10 mouse cellular contexts compared by ENCODE assay signal in the genomic region with DNA sequence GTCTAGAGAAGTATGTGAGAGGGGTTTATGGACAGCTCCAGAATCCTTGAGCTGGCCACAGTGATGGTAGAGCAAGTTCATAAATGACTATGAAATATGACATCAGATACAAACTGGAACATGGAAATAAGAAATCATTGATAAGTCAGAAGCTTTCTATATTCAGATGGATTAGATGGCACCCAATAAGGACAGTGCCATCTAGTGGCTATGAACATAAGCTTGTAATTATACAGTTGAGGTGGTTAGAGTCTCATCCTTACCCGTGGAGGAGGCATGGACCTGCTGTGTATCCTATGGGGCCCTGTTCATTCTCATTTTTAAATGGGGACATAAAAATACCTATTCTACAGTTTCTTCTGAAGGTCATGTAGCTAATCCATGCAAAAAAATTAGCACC.
A peak's percentile ranks its signal among the peaks of the same experiment; 100 is the strongest.
DNase-seq lines count a peak whose midpoint lies in the region; ATAC-seq and TF ChIP-seq lines count a peak whose summit lies in the region.
"Had no signal": no experiment of that assay in that cellular context is flagged by ENCODE, and none has a peak within 500 bp of the region (broad histone marks: within the 10 kb centered on the region; RNA-seq: fewer than 3 reads in every experiment).

No protein-coding gene starts in this region.

- no peak overlapping the region for H3K9ac ChIP-seq in liver, embryonic 14.5 days (replicated peaks)
- no peak overlapping the region for H3K9ac ChIP-seq in ES-E14 (ENCODE audit: insufficient read depth, low read depth, low read length, poor library complexity, severe bottlenecking)
- H3K9ac ChIP-seq: forebrain, embryonic 15.5 days had no signal

- ATAC-seq in frontal cortex, adult (ENCODE audit: low TSS enrichment), result peak; percentile 74
- no peak for ATAC-seq in liver, embryonic 14.5 days (ENCODE audit: insufficient read depth)
- peak; percentile 65 for ATAC-seq in inflammation-experienced regulatory T-cells, adult 6 months
- ATAC-seq: forebrain, embryonic 15.5 days had no signal

- TF ChIP-seq CTCF in liver, embryonic 14.5 days (IDR thresholded peaks at IDR 0.05; ENCODE audit: low read depth), result peak; percentile 44; the same call in 1 of the 2 replicates

- H3K4me3 ChIP-seq in liver, embryonic 14.5 days (ENCODE audit: insufficient read depth in 1 of 2, low read depth in 2 of 2, low read length in 2 of 2), result no peak overlapping the region
- H3K4me3 ChIP-seq in ES-E14 (ENCODE audit: insufficient read depth in 1 of 2, low read depth in 1 of 2, low read length in 2 of 2, poor library complexity in 1 of 2, severe bottlenecking in 1 of 2), result no peak overlapping the region
- H3K4me3 ChIP-seq: forebrain, embryonic 15.5 days had no signal

- H3K27ac ChIP-seq in liver, embryonic 14.5 days, result no peak overlapping the region
- no peak overlapping the region for H3K27ac ChIP-seq in ES-E14 (ENCODE audit: insufficient read depth, low read depth, low read length, poor library complexity, severe bottlenecking)
- H3K27ac ChIP-seq: forebrain, embryonic 15.5 days; macrophage had no signal

- no peak overlapping the region for H3K4me2 ChIP-seq in liver, embryonic 14.5 days (ENCODE audit: low read depth)
- H3K4me2 ChIP-seq: forebrain, embryonic 15.5 days had no signal

- H3K4me1 ChIP-seq in liver, embryonic 14.5 days (replicated peaks; ENCODE audit: control insufficient read depth in 2 of 2, insufficient read depth in 2 of 2, low read length in 1 of 2), result no peaks in the 10 kb centered on the region
- H3K4me1 ChIP-seq in ES-E14 (ENCODE audit: control insufficient read depth in 2 of 2, insufficient read depth in 2 of 2, low read length in 2 of 2, poor library complexity in 1 of 2), result no peaks in the 10 kb centered on the region
- H3K4me1 ChIP-seq: forebrain, embryonic 15.5 days had no signal

- no peak for DNase-seq in frontal cortex, postnatal 14 days (ENCODE audit: low spot score in 2 of 2)
- no peak for DNase-seq in liver, embryonic 14.5 days (ENCODE audit: low read depth in 3 of 3, low spot score in 3 of 3)
- DNase-seq in liver (no peak), ES-E14 (ENCODE audit: low read depth, low spot score) (peak; percentile 0)
- no peak for DNase-seq in B cell, adult 2 months
- no peak for DNase-seq in gastrocnemius, postnatal 14 days

- H3K27me3 ChIP-seq in liver, embryonic 14.5 days (ENCODE audit: control insufficient read depth, insufficient read depth, low read length), result no peaks in the 10 kb centered on the region
- H3K27me3 ChIP-seq: forebrain, embryonic 15.5 days had no signal

- H3K9me3 ChIP-seq in liver, embryonic 14.5 days (ENCODE audit: control insufficient read depth, low read length), result no peaks in the 10 kb centered on the region
- no peaks in the 10 kb centered on the region for H3K9me3 ChIP-seq in ES-E14 (ENCODE audit: control insufficient read depth, insufficient read depth, low read depth, low read length)
- H3K9me3 ChIP-seq: forebrain, embryonic 15.5 days had no signal

- in situ Hi-C loops in ES-E14 (cut with MboI; ENCODE audit: low sequenced_read_pairs in 2 of 2, unreplicated experiment in 2 of 2), result no loop called here

- intact Hi-C loops in gastrocnemius, postnatal 14 days (cut with DNase I; ENCODE audit: low total_unique reads), result no loop called here

- H3K36me3 ChIP-seq in liver, embryonic 14.5 days (replicated peaks; ENCODE audit: control insufficient read depth, insufficient read depth, low read depth), result no peaks in the 10 kb centered on the region
- no peaks in the 10 kb centered on the region for H3K36me3 ChIP-seq in ES-E14 (ENCODE audit: control insufficient read depth, insufficient read depth, low read length, poor library complexity, severe bottlenecking)
- H3K36me3 ChIP-seq: forebrain, embryonic 15.5 days had no signal

- WGBS in liver, embryonic 14.5 days (ENCODE audit: insufficient replicate concordance), result 17% methylated on average over 1 of the region's 1 CpGs

- TF ChIP-seq EP300 in liver, embryonic 14.5 days (IDR thresholded peaks at IDR 0.05; ENCODE audit: low read depth), result no peak

TF ChIP-seq in ES-E14, 5 proteins besides CTCF, POLR2A, EP300 and RAD21:
- TF ChIP-seq MAFK (IDR thresholded peaks at IDR 0.05; ENCODE audit: insufficient read depth, low read depth, low read length), result no peak
- no peak for TF ChIP-seq CHD2 (IDR thresholded peaks at IDR 0.05; ENCODE audit: low read depth, low read length)
- TF ChIP-seq HCFC1 (IDR thresholded peaks at IDR 0.05; ENCODE audit: borderline replicate concordance, insufficient read depth, low read length), result no peak
- no peak for TF ChIP-seq ZC3H11A (IDR thresholded peaks at IDR 0.05; ENCODE audit: borderline replicate concordance, low read depth, low read length)
- no peak for TF ChIP-seq ZNF384 (IDR thresholded peaks at IDR 0.05; ENCODE audit: low read depth, low read length)
